Mouse (Mus musculus) embryonic facial prominence, embryonic 12.5 days (tissue): Measurements from ENCODE around the gene Pgap3. TPM values are rescaled to one million over a fixed set of nuclear protein-coding genes. Genes with fewer than 3 reads are reported as not detected.

ENCODE experiments used
- ATAC-seq: fragments of 200-750 bp; cut with Nextera tagmentation; 2 replicates; pipeline ENCODE4 v1.8.0; 2017; ENCODE audit not compliant: insufficient number of reproducible peaks, insufficient read depth, low FRiP score, low TSS enrichment
- H3K27ac ChIP-seq: fragments of 300-500 bp; sonication (generic); 2 replicates; pipeline ENCODE4 v1.5.1; 2016; ENCODE audit warnings: mild to moderate bottlenecking
- H3K27me3 ChIP-seq: fragments of 300-500 bp; sonication (generic); 2 replicates; pipeline ENCODE4 v1.6.1; 2016; ENCODE audit warnings: mild to moderate bottlenecking, moderate library complexity
- H3K36me3 ChIP-seq: fragments of 300-500 bp; sonication (generic); 2 replicates; pipeline ENCODE4 v1.6.1; 2016; ENCODE audit warnings: mild to moderate bottlenecking
- H3K4me1 ChIP-seq: fragments of 300-500 bp; sonication (generic); 2 replicates; pipeline ENCODE4 v1.6.1; 2016
- H3K4me2 ChIP-seq: fragments of 300-500 bp; sonication (generic); replicated peaks from 2 replicates; pipeline ENCODE4 v1.6.1; 2016; ENCODE audit warnings: mild to moderate bottlenecking, moderate library complexity
- H3K4me3 ChIP-seq: fragments of 300-500 bp; sonication (generic); 2 replicates; pipeline ENCODE4 v1.5.1; 2016; ENCODE audit warnings: mild to moderate bottlenecking
- H3K9ac ChIP-seq: fragments of 300-500 bp; sonication (generic); 2 replicates; pipeline ENCODE4 v1.6.1; 2016; ENCODE audit warnings: mild to moderate bottlenecking, moderate library complexity
- H3K9me3 ChIP-seq: fragments of 300-500 bp; sonication (generic); 2 replicates; pipeline ENCODE4 v1.6.1; 2016; ENCODE audit warnings: mild to moderate bottlenecking, moderate library complexity
- WGBS: fragments of 180-500 bp; shearing (Covaris S2); methylation state at CpG from one replicate; pipeline ENCODE4 v1.1.7; 2016; 5-methylcytosine and 5-hydroxymethylcytosine counted together
- polyA plus RNA-seq: library from polyadenylated mRNA; unstranded; fragments of >200 nt; fragmentation: Nextera tagmentation; extraction: Ambion mirVana; gene quantifications from 2 replicates; pipeline ENCODE4 v1.2.1, GENCODE M21; 2016

The Pgap3 gene
- polyA plus RNA-seq, 1 experiment from 2014 or later, result 9.8 TPM

DNA sequence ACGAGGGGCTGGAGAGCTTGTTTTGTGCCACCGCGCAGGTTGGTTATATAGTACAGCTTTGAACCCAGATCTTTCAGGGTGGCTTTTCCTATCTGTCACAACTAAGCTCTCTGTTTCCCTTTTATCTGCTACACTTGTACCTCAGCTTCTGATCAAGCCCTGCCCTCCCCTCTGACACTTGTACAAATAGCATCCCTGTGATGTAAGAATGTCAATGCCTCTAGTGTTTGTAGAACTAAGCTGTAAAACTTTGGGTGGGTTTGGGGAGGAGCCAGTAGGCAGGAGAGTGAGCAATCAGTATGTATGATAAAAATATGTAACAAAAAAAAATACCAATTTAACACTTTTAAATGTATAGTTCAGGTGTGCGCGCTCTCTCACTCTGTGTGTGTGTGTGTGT is 35.9 kb downstream of the Pgap3 start:
- 90% methylated on average over 5 of the region's 5 CpGs for WGBS
- no peak overlapping the region for H3K4me2 ChIP-seq

DNA sequence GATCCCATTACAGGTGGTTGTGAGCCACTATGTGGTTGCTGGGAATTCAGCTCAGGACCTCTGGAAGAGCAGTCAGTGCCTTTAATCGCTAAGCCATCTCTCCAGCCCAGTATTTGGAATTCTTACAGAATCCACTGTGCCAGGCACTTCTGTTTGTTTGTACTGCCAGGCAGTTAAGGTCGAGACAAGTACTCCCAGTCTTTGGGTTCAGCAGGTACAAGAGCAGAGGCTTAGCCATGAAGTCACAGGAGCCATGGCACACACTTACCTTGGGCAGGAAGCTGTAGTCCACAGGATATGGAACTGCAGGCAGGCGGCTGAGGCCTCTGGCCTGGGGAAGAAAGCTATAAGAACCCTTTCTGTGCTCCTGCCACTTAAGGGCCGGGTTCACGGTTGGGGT is 36.5 kb downstream of the Pgap3 start:
- no peaks in the 10 kb centered on the region for H3K9me3 ChIP-seq
- no peak overlapping the region for H3K9ac ChIP-seq
- peaks cover 32% of the 10 kb centered on the region for H3K4me1 ChIP-seq
- no peaks in the 10 kb centered on the region for H3K27me3 ChIP-seq
- H3K36me3 ChIP-seq, result peaks cover 6% of the 10 kb centered on the region; the same call in 1 of the 2 replicates
- H3K4me3 ChIP-seq, result no peak overlapping the region
- ATAC-seq, result no peak
- WGBS, result 86% methylated on average over 5 of the region's 5 CpGs
- H3K4me2 ChIP-seq, result no peak overlapping the region
- H3K27ac ChIP-seq, result no peak overlapping the region

More for the DNA sequence above, 35.9 kb downstream of the Pgap3 start:
- Histone ChIP-seq H3K9me3 (no peaks in the 10 kb centered on the region), H3K36me3 (peaks cover 6% of the 10 kb centered on the region; the same call in 1 of the 2 replicates), H3K4me1 (peaks cover 26% of the 10 kb centered on the region), H3K27me3 (no peaks in the 10 kb centered on the region), H3K9ac (no peak overlapping the region), H3K27ac (no peak overlapping the region), H3K4me3 (no peak overlapping the region)
- ATAC-seq, result no peak

DNA sequence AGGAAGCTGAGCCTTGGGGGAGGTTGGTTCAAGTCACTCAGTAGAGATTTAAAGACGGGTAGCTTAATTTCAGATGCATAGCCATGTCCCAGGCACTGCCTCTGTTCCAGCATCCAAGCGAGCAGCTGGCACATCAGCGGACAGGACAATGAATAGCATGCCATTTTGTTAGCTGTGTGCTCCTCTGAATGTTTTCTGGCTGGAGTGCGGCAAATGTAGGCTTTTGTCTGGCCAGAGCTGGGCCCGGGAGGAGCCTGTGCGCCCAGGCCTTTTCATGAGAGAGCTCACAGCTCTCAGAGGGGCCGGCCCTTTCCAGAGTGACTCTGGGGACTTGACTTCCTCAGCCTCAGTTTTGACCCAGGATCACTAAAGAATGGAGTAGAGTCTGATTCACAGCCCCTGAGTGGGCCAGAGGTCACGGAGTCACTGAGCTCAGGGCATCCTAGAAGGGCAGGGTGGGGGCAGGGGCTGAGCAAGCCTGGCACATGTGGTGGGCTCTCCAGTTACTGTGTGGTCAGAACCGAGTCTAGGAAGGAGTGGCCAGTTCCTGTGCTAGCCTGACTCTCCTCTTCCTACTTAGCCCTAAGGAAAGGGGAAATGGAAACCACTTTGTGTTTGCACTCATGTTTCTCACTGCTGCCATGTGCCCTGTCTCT is 39.3 kb downstream of the Pgap3 start:
- Histone ChIP-seq H3K4me1 (peaks cover 40% of the 10 kb centered on the region), H3K27ac (no peak overlapping the region), H3K27me3 (no peaks in the 10 kb centered on the region), H3K9me3 (no peaks in the 10 kb centered on the region), H3K4me3 (no peak overlapping the region), H3K9ac (peak overlapping the region; percentile 24; the same call in 1 of the 2 replicates), H3K36me3 (peaks cover 6% of the 10 kb centered on the region; the same call in 1 of the 2 replicates), H3K4me2 (no peak overlapping the region; the same call in 1 of the 2 replicates)
- ATAC-seq, result no peak
- 38% methylated on average over 9 of the region's 9 CpGs for WGBS

DNA sequence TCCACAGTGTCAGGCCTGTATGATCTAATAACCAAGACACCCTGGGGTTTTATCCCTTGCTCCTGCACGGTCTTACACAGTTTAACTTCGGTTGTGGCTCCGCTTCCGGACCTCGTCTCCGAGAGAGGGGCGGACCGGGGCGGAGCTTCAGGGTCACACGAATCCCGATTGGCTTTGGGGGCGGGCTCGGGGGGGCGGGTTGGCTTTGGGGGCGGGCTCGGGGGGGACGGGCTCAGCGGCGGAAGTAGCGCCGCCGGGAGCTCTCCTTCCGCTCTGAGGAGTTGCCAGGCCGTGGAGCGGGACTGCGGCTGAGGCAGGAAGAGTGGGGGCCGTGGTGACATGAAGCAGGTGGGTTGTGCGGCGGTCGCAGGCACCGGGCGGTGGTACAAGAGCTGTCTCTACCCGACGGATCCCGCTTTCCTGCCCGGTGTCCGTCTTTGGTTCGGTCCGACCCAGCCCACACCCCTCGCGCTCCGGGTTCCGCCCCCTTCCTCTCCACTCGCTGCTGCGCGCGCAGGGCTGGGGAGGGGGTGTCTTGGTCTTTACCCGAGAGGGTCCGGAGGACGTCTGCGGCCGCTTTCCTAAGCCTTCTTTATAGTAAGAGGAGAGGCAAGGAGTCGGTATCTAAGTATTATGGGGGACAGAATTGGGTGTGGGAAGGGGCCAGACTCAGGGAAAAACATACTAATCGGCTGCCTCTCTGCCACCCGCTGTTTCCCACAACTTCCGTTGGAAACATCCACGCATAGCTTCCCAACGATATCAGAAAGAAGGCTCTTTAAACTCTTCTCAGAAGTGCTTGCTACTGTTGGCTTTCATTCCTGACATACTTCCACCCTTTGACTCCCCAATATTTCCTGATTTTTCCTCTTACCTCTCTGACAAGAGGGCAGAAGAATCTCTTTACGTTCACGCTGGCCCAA is 41.9 kb downstream of the Pgap3 start, which contains the start of gene Stard3:
Gene Stard3, plus strand, starts transcription at position 208 of the 923 bp plus-strand sequence.
- H3K27ac ChIP-seq, result peak within 1 kb of the TSS; percentile 83
- ATAC-seq, result peak; percentile 82
- peak within 1 kb of the TSS; percentile 82 for H3K4me2 ChIP-seq
- WGBS, result under 1% methylated on average over 60 of the region's 60 CpGs
- H3K4me1 ChIP-seq, result peaks cover 48% of the 10 kb centered on the region
- peak within 1 kb of the TSS; percentile 72 for H3K9ac ChIP-seq
- peak within 1 kb of the TSS; percentile 71 for H3K4me3 ChIP-seq
- H3K27me3 ChIP-seq, result peaks cover 14% of the 10 kb centered on the region
- H3K36me3 ChIP-seq, result peaks cover 6% of the 10 kb centered on the region; the same call in 1 of the 2 replicates
- H3K9me3 ChIP-seq, result no peaks in the 10 kb centered on the region

DNA sequence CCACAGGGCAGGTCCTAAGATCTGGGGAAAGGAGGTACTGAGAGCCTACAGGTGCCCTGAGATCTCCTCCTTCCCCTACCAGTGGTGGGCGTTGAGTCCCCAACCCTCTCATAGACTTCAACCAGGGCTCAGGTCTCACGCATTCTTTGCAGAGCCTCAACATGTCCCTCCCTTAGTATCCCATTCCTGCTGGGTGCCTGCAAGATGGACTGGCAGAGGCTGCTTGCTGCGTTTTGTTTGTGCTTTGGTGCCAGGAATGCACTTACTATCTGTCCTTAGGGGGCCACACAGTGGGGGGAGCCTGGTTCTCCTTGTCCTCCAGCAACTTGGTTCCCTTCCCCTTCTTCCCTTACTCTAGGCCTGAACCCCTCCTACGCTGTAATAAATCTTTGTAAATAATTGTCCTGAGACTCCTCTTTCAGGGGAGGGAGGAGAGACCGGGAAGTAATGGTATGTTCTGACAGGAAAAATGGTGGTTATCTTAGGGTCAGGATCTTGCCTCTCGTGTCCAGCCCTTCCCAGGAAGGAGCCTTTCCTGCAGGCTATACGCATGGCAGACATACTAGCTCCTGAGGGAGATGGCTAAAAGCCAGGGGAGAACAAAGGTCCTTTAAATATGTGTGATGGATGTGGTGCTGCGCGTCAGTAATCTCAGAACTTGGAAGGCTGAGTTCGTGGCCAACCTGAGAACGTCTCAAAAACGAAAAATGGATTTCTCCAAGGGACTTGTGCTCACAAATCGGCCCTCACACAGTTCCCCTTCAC is 42.7 kb downstream of the Pgap3 start:
- peak overlapping the region; percentile 71 for H3K4me3 ChIP-seq
- WGBS, result 13% methylated on average over 13 of the region's 13 CpGs
- H3K4me2 ChIP-seq, result peak overlapping the region; percentile 82
- H3K27me3 ChIP-seq, result peaks cover 23% of the 10 kb centered on the region
- ATAC-seq, result no peak
- peaks cover 6% of the 10 kb centered on the region; the same call in 1 of the 2 replicates for H3K36me3 ChIP-seq
- peak overlapping the region; percentile 57 for H3K9ac ChIP-seq
- peak overlapping the region; percentile 83 for H3K27ac ChIP-seq
- H3K9me3 ChIP-seq, result no peaks in the 10 kb centered on the region
- H3K4me1 ChIP-seq, result peaks cover 48% of the 10 kb centered on the region

DNA sequence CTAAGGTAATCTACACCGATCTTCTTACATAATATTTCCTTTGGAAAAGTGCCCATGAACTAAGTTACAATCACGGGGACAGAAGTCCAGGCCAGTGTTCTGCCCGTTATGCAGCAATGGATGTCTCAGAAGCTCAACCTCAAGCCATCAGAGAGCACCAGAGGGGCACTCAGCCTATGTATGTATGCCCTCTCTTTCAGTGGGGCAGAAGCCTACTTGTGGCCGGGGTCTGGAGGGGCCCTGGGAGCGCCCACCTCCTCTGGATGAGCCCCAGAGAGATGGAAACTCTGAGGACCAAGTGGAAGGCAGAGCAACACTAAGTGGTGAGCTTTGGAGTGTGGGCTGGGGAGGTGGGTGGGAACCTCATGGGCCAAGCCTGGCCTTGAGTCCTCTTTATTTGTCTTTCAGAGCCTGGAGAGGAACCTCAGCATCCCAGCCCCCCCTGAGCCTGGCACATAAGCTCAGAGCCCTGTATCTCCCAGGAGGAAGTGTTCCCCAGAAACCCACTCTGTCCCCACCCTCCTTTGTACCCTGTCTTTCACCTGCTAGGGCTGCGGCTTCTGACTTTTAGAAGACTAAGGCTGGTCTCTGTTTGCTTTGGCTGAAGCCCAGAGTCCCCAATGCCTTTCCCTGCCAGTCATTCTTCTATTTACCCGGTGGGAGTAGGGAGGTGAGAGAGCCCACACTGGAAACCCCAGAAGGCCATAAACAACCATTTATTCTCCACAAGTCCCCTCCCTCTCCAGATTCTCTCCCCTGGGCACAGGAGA is 43.5 kb downstream of the Pgap3 start:
- H3K36me3 ChIP-seq, result peaks cover 6% of the 10 kb centered on the region; the same call in 1 of the 2 replicates
- no peak for ATAC-seq
- H3K4me2 ChIP-seq, result no peak overlapping the region
- H3K27me3 ChIP-seq, result peaks cover 31% of the 10 kb centered on the region
- no peaks in the 10 kb centered on the region for H3K9me3 ChIP-seq
- peaks cover 42% of the 10 kb centered on the region for H3K4me1 ChIP-seq
- H3K27ac ChIP-seq, result no peak overlapping the region
- H3K4me3 ChIP-seq, result no peak overlapping the region
- WGBS, result 79% methylated on average over 7 of the region's 7 CpGs
- H3K9ac ChIP-seq, result no peak overlapping the region

DNA sequence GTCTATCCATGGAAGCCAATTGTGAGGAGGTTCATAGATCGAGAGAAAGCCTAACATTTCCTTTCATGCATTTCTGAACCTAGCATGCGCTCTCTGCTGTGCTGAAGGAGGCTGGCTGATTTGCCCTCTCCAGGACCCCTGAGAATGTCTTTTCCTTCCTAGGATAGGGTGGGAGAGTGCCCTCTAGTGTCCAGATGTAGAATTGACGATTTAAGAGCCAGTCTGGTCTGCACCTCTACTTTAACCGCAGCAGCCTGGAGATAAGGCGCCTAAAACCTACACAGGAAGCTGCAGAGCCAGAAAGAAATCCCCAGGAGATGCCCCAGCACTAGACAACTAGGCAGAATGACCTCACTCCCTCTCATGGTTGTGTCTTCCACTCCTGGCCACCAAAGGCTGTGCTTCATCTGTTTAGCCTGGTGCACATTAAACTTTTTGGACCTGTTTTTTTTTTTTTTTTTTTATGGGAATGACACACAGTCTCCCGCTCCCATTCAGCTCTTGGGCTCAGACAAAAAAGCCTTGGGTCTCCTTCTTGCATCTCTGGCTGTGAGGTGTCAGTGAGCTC is 44.5 kb downstream of the Pgap3 start:
- no peaks in the 10 kb centered on the region for H3K36me3 ChIP-seq
- no peak overlapping the region for H3K27ac ChIP-seq
- no peak overlapping the region for H3K4me3 ChIP-seq
- no peak for ATAC-seq
- peaks cover 41% of the 10 kb centered on the region for H3K27me3 ChIP-seq
- H3K4me1 ChIP-seq, result peaks cover 32% of the 10 kb centered on the region
- no peak overlapping the region for H3K9ac ChIP-seq
- 9% methylated on average over 6 of the region's 6 CpGs for WGBS
- no peak overlapping the region for H3K4me2 ChIP-seq
- H3K9me3 ChIP-seq, result no peaks in the 10 kb centered on the region

DNA sequence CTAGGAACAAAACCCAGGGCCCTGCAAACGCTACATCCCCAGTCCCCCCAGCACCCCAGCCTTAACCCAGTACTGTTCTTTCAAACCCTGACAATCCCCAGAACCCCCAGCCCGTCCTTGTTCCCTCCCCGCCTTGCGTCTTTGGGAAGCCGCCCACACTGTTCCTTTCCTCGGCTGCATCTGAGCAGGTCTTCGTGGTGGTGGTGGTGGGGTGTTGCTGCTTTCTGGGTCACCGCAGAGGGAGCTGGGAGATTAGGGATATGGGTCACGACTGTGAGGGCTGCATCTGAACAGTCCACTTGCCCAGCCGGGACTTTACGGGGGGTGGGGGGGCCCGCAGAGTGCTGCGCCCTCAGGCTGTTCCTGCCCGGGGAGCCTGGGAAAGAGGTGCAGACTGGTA is 45.8 kb downstream of the Pgap3 start:
- H3K9ac ChIP-seq, result no peak overlapping the region
- peaks cover 22% of the 10 kb centered on the region for H3K4me1 ChIP-seq
- 53% methylated on average over 14 of the region's 14 CpGs for WGBS
- H3K9me3 ChIP-seq, result no peaks in the 10 kb centered on the region
- no peak overlapping the region for H3K4me3 ChIP-seq
- no peak for ATAC-seq
- H3K36me3 ChIP-seq, result no peaks in the 10 kb centered on the region
- H3K27me3 ChIP-seq, result peaks cover 54% of the 10 kb centered on the region
- no peak overlapping the region for H3K4me2 ChIP-seq
- H3K27ac ChIP-seq, result no peak overlapping the region

DNA sequence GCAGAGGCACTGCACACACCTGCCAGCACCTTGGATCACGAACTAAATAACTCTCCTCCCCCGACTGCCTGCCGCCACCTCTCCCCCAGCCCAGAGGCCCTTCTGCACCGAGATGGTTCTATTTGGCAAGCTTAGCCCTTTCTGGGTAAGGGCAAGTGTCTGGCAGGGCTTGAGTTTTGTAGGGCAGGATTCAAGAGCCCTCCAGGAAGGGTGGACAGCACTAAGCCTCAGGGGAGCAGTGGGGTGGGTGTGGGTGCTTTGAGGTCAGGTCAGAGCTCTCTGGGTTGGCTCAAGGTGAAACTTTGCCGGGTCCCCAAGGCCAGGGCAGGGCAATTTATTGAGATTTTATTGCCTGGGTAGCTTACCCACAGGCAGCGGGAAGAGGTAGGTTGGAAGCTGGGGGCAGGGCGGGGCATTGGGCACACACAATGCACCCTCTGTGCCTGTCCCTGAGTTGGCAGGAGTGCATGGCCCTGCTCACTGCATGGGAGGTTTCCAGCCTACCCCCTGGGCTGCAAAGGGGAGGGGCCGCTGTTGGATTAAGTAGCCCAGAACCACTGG is 46.6 kb downstream of the Pgap3 start:
- Histone ChIP-seq H3K27ac (no peak overlapping the region), H3K27me3 (peaks cover 61% of the 10 kb centered on the region), H3K4me2 (no peak overlapping the region), H3K9me3 (no peaks in the 10 kb centered on the region), H3K9ac (no peak overlapping the region), H3K4me1 (peaks cover 20% of the 10 kb centered on the region), H3K4me3 (no peak overlapping the region), H3K36me3 (no peaks in the 10 kb centered on the region)
- WGBS, result 34% methylated on average over 8 of the region's 8 CpGs
- no peak for ATAC-seq

DNA sequence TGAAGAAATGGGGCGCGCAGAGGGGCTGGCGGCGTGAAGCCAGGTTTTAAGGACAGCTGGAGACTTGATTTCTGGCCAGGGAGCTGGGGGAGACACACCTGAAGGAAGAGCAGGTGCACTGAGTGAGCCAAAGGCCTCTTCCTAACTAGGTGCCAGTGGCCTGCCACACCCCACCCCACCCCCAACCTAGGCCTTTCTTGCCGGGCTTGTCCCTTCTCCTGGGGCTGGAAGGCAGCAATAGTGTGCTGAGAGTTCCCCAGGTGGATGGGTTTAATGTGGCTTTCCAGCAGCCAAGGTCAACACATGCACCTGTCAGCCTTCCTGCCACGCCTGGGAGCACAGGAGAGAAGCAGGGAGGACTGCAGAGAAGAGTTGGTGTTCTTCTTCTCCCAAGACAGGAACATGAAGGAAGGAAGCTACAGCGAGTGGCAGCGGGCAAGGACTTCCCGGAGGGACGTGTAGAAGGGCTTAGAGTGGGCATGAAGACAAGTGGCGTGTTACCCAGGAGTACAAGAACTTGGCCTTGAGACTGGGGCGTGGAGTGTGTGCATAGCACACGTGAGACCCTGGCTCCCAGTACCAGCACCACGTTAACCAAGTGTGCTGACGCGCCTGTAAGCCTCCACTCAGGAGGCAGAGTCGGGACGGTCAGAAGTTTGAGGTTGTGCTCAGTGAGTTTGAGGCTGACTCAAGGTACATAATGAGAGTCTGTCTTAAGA is 47.9 kb downstream of the Pgap3 start:
- peaks cover 27% of the 10 kb centered on the region for H3K4me1 ChIP-seq
- H3K4me2 ChIP-seq, result no peak overlapping the region
- no peak for ATAC-seq
- 79% methylated on average over 18 of the region's 18 CpGs for WGBS
- H3K9ac ChIP-seq, result no peak overlapping the region
- no peak overlapping the region for H3K4me3 ChIP-seq
- no peaks in the 10 kb centered on the region for H3K36me3 ChIP-seq
- H3K9me3 ChIP-seq, result no peaks in the 10 kb centered on the region
- no peak overlapping the region for H3K27ac ChIP-seq
- H3K27me3 ChIP-seq, result peaks cover 74% of the 10 kb centered on the region
